Mouse (Mus musculus) MEL (cell line): ENCODE results near the gene Pheta2. TPM values are rescaled to one million over a fixed set of nuclear protein-coding genes. Genes with fewer than 3 reads are reported as not detected.

Source experiments
- DNase-seq: peaks from one replicate; pipeline ENCODE4 v3.0.0; 2011; ENCODE audit warnings: low read depth, low spot score
- H3K27ac ChIP-seq: 2 replicates; pipeline ENCODE4 v1.5.1; 2012; ENCODE audit warnings: low read depth, mild to moderate bottlenecking, control low read depth, low read length, moderate library complexity; ENCODE audit not compliant: control insufficient read depth
- H3K27me3 ChIP-seq, 2 experiments: fragments of 150-350 bp in 1 of 2; sonication (generic) in 1 of 2; 2 replicates each; pipeline ENCODE4 v1.6.1; 2012; ENCODE audit warnings: low read length in 2 of 2, mild to moderate bottlenecking in 2 of 2, improper control_type of control experiment in 1 of 2, moderate library complexity in 1 of 2; ENCODE audit not compliant: insufficient read depth in 2 of 2, control insufficient read depth in 1 of 2
- H3K36me3 ChIP-seq, 2 experiments: 2 replicates each; pipeline ENCODE4 v1.6.1; 2012 to 2014; ENCODE audit warnings: low read length in 2 of 2, improper control_type of control experiment in 1 of 2, inconsistent platforms in 1 of 2, mild to moderate bottlenecking in 1 of 2; ENCODE audit not compliant: insufficient read depth in 2 of 2, control insufficient read depth in 1 of 2
- H3K4me1 ChIP-seq, 2 experiments: fragments of 150-350 bp in 1 of 2; sonication (generic) in 1 of 2; 2 replicates each; pipeline ENCODE4 v1.6.1; 2012; ENCODE audit warnings: low read length in 2 of 2, improper control_type of control experiment in 1 of 2, mild to moderate bottlenecking in 1 of 2; ENCODE audit not compliant: insufficient read depth in 2 of 2, control insufficient read depth in 1 of 2
- H3K4me3 ChIP-seq, 2 experiments: fragments of 150-350 bp in 1 of 2; sonication (generic) in 1 of 2; 2 replicates each; pipeline ENCODE4 v1.5.1; 2012; ENCODE audit warnings: low read depth in 2 of 2, low read length in 2 of 2, mild to moderate bottlenecking in 2 of 2, moderate library complexity in 2 of 2, control low read depth in 1 of 2, improper control_type of control experiment in 1 of 2; ENCODE audit not compliant: control insufficient read depth in 1 of 2, insufficient read depth in 1 of 2
- H3K79me2 ChIP-seq: 2 replicates; pipeline ENCODE4 v1.6.1; 2012; ENCODE audit warnings: mild to moderate bottlenecking, low read length, moderate library complexity; ENCODE audit not compliant: control insufficient read depth, poor library complexity, insufficient read depth
- H3K9ac ChIP-seq: 2 replicates; pipeline ENCODE4 v1.6.1; 2012; ENCODE audit warnings: low read depth, mild to moderate bottlenecking, control low read depth, low read length, moderate library complexity; ENCODE audit not compliant: control insufficient read depth, poor library complexity, severe bottlenecking
- H3K9me3 ChIP-seq: fragments of 150-350 bp; sonication (generic); replicated peaks from 2 replicates; pipeline ENCODE4 v1.6.1; 2012; ENCODE audit warnings: mild to moderate bottlenecking, low read length, improper control_type of control experiment, moderate library complexity; ENCODE audit not compliant: insufficient read depth
- BHLHE40 ChIP-seq: IDR thresholded peaks from 2 replicates; pipeline ENCODE4 v1.6.1; 2012; ENCODE audit warnings: low read depth, mild to moderate bottlenecking, inconsistent platforms, low read length, improper control_type of control experiment, borderline replicate concordance
- CHD2 ChIP-seq: IDR thresholded peaks from 2 replicates; pipeline ENCODE4 v1.6.1; 2011; ENCODE audit warnings: low read length, improper control_type of control experiment
- EP300 ChIP-seq, 2 experiments: IDR thresholded peaks; 2 replicates each; pipeline ENCODE4 v1.6.1; 2011; ENCODE audit warnings: improper control_type of control experiment in 2 of 2, low read length in 2 of 2, low read depth in 1 of 2, mild to moderate bottlenecking in 1 of 2
- ETS1 ChIP-seq: IDR thresholded peaks from 2 replicates; pipeline ENCODE4 v1.6.1; 2012; ENCODE audit warnings: low read depth, mild to moderate bottlenecking, inconsistent platforms, low read length, improper control_type of control experiment, moderate library complexity
- JUND ChIP-seq: IDR thresholded peaks from 2 replicates; pipeline ENCODE4 v1.6.1; 2011; ENCODE audit warnings: low read depth, mild to moderate bottlenecking, improper control_type of control experiment, low read length
- KAT2A ChIP-seq: conservative IDR thresholded peaks from 2 replicates; pipeline ENCODE4 v1.6.1; 2012; ENCODE audit warnings: low read depth, low read length, improper control_type of control experiment, inconsistent platforms
- MEF2A ChIP-seq: IDR thresholded peaks from 2 replicates; pipeline ENCODE4 v1.6.1; 2014; ENCODE audit warnings: low read depth, mild to moderate bottlenecking, inconsistent platforms, low read length, improper control_type of control experiment; ENCODE audit not compliant: poor library complexity, insufficient replicate concordance, severe bottlenecking; ENCODE audit errors: extremely low read depth
- NRF1 ChIP-seq: IDR thresholded peaks from 2 replicates; pipeline ENCODE4 v1.6.1; 2014; ENCODE audit warnings: low read depth, mild to moderate bottlenecking, inconsistent platforms, low read length, improper control_type of control experiment, moderate library complexity; ENCODE audit not compliant: poor library complexity, insufficient read depth, severe bottlenecking
- RAD21 ChIP-seq: IDR thresholded peaks from 2 replicates; pipeline ENCODE4 v1.6.1; 2011; ENCODE audit warnings: mild to moderate bottlenecking, low read depth, low read length, improper control_type of control experiment
- SIN3A ChIP-seq: IDR thresholded peaks from 2 replicates; pipeline ENCODE4 v1.6.1; 2012; ENCODE audit warnings: low read length, improper control_type of control experiment, inconsistent platforms
- SMC3 ChIP-seq: IDR thresholded peaks from 2 replicates; pipeline ENCODE4 v1.6.1; 2011; ENCODE audit warnings: low read depth, low read length, improper control_type of control experiment
- TAL1 ChIP-seq: IDR thresholded peaks from 2 replicates; pipeline ENCODE4 v1.6.1; 2012; ENCODE audit warnings: mild to moderate bottlenecking, inconsistent platforms, low read length, moderate library complexity, mixed read lengths
- UBTF ChIP-seq: IDR thresholded peaks from 2 replicates; pipeline ENCODE4 v1.6.1; 2012; ENCODE audit warnings: low read depth, mild to moderate bottlenecking, inconsistent platforms, low read length, improper control_type of control experiment, moderate library complexity, borderline replicate concordance; ENCODE audit not compliant: insufficient read depth
- USF2 ChIP-seq, 2 experiments: IDR thresholded peaks; 2 replicates each; pipeline ENCODE4 v1.6.1; 2011 to 2012; ENCODE audit warnings: improper control_type of control experiment in 2 of 2, low read length in 2 of 2, borderline replicate concordance in 1 of 2, inconsistent platforms in 1 of 2, low read depth in 1 of 2, mild to moderate bottlenecking in 1 of 2; ENCODE audit not compliant: insufficient read depth in 1 of 2
- ZNF384 ChIP-seq: IDR thresholded peaks from 2 replicates; pipeline ENCODE4 v1.6.1; 2012; ENCODE audit warnings: low read depth, mild to moderate bottlenecking, inconsistent platforms, low read length, improper control_type of control experiment
- polyA plus RNA-seq, 2 experiments: library from polyadenylated mRNA; stranded (reverse) in 1 of 2; unstranded in 1 of 2; fragments of >175 nt in 1 of 2; fragments of >200 nt in 1 of 2; gene quantifications; 2 replicates each; pipeline versions ENCODE4 v1.2.1 to v1.2.4; 2012; ENCODE audit warnings: low replicate concordance in 2 of 2, low read depth in 1 of 2; ENCODE audit not compliant: insufficient read length in 2 of 2, insufficient read depth in 1 of 2, missing spikeins in 1 of 2
- total RNA-seq: library from RNA; depleted of rRNA; stranded (reverse); fragments of 300-350 nt; gene quantifications from 2 replicates; pipeline ENCODE4 v1.2.3, GENCODE M21; 2012

Pheta2 gene
- total and polyA plus RNA-seq, 3 experiments: 34.9 to 39.3 TPM; not detected in 1

- Histone ChIP-seq H3K9me3 (no peaks in the 10 kb centered on the region), H3K9ac (no peak overlapping the region), H3K36me3 (peaks cover 0 to 3% of the 10 kb centered on the region in 2 experiments; a peak in 2 of 4 replicates)
Measured at GRCm38 (mm10) chr15:82322195-82322594, 16.5 kb upstream of the Pheta2 start.

GRCm38 (mm10) chr15:82325382-82325781 lies 13.4 kb upstream of the Pheta2 start:
- no peak overlapping the region for H3K9ac ChIP-seq
- TF ChIP-seq MEF2A (no peak), BHLHE40 (no peak), EP300 (IDR thresholded peaks at IDR 0.05; ENCODE audit: low read depth in 1 of 2, low read length in 2 of 2) (no peak), CHD2 (no peak), ZNF384 (no peak)

More at GRCm38 (mm10) chr15:82322195-82322594, 16.5 kb upstream of the Pheta2 start:
- Histone ChIP-seq H3K4me1 (peaks cover 0 to 4% of the 10 kb centered on the region in 2 experiments; a peak in 1 of 4 replicates), H3K27me3 (no peaks in the 10 kb centered on the region), H3K79me2 (no peaks in the 10 kb centered on the region), H3K27ac (no peak overlapping the region), H3K4me3 (no peak overlapping the region)
- no peak for DNase-seq
- TF ChIP-seq KAT2A: no peak
- TF ChIP-seq RAD21: no peak
- no peak for TF ChIP-seq SMC3
- no peak for TF ChIP-seq SIN3A
- TF ChIP-seq NRF1: no peak
- no peak for TF ChIP-seq JUND
- no peak for TF ChIP-seq CHD2
- TF ChIP-seq UBTF: no peak
- no peak for TF ChIP-seq ETS1
- no peak for TF ChIP-seq USF2 (IDR thresholded peaks at IDR 0.05; ENCODE audit: borderline replicate concordance in 1 of 2, insufficient read depth in 1 of 2, low read depth in 1 of 2, low read length in 2 of 2)
- TF ChIP-seq TAL1: no peak

More at GRCm38 (mm10) chr15:82325382-82325781, 13.4 kb upstream of the Pheta2 start:
- Histone ChIP-seq H3K4me1 (no peaks in the 10 kb centered on the region), H3K9me3 (no peaks in the 10 kb centered on the region), H3K79me2 (no peaks in the 10 kb centered on the region), H3K36me3 (no peaks in the 10 kb centered on the region), H3K27ac (no peak overlapping the region), H3K27me3 (no peaks in the 10 kb centered on the region), H3K4me3 (no peak overlapping the region)
- peak; percentile 18 for DNase-seq
